In the genomic region with DNA sequence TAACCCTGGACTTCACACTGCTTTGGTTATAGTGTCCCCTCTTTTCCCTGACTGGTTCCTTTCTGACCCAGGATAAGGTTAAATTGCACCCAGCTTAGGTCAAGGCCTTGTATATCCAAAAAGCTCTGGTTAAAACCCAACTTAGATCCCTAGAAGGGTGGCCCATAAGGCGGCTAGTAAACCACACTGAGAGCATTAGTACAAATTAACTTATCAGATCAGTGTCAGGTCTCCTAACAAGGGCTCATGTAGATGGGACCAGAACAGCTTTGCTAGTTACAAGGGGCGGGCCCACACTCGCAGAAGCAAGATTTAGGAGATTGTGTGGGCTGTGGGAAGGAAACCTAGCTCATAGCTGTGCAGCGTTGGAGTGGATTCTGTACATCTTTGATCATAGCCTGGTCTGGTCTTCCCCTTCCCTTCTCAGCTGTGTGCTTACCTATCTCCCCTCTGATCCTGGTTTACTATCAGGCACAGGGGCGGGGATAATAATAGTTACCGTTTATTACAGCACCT, we compare ENCODE assay signal across 21 mouse cellular contexts. TPM values are rescaled to one million over a fixed set of nuclear protein-coding genes. Genes with fewer than 3 reads are reported as not detected.
DNase-seq lines count a peak whose midpoint lies in the region; ATAC-seq lines count a peak whose summit lies in the region.
"Had no signal": no experiment of that assay in that cellular context is flagged by ENCODE, and none has a peak within 500 bp of the region (broad histone marks: within the 10 kb centered on the region; RNA-seq: fewer than 3 reads in every experiment).

No protein-coding gene starts in this region.

- H3K27ac ChIP-seq in heart, embryonic 15.5 days: peak overlapping the region; percentile 63
- H3K27ac ChIP-seq: embryonic facial prominence, embryonic 13.5 days; hindbrain, embryonic 10.5 days; macrophage had no signal

- no peaks in the 10 kb centered on the region for H3K9me3 ChIP-seq in heart, embryonic 15.5 days (replicated peaks)
- no peaks in the 10 kb centered on the region for H3K9me3 ChIP-seq in megakaryocyte, embryonic 14.5 days
- H3K9me3 ChIP-seq: embryonic facial prominence, embryonic 13.5 days; hindbrain, embryonic 10.5 days had no signal

- no peaks in the 10 kb centered on the region for H3K36me3 ChIP-seq in heart, embryonic 15.5 days
- no peaks in the 10 kb centered on the region for H3K36me3 ChIP-seq in megakaryocyte, embryonic 14.5 days (replicated peaks; ENCODE audit: low read length)
- H3K36me3 ChIP-seq: embryonic facial prominence, embryonic 13.5 days; hindbrain, embryonic 10.5 days had no signal

- peak overlapping the region; percentile 32; the same call in 1 of the 2 replicates for H3K9ac ChIP-seq in heart, embryonic 15.5 days
- H3K9ac ChIP-seq: embryonic facial prominence, embryonic 13.5 days had no signal

- intact Hi-C loops in heart, postnatal 36 days (cut with DNase I): no loop called here

- no peak for ATAC-seq in heart, embryonic 15.5 days (replicated peaks; ENCODE audit: insufficient number of reproducible peaks, insufficient read depth, low FRiP score, low read depth)
- ATAC-seq in megakaryocyte, adult 5-6 weeks (ENCODE audit: poor library complexity, severe bottlenecking): no peak
- peak; percentile 61 for ATAC-seq in megakaryocyte-erythroid progenitor cell, adult 5-6 weeks (replicated peaks; ENCODE audit: low FRiP score, low TSS enrichment, poor library complexity, severe bottlenecking)

- WGBS in heart, embryonic 15.5 days: 66% methylated on average over 6 of the region's 6 CpGs

- H3K4me2 ChIP-seq in heart, embryonic 15.5 days: no peak overlapping the region
- H3K4me2 ChIP-seq: embryonic facial prominence, embryonic 13.5 days had no signal

- H3K4me1 ChIP-seq in heart, embryonic 15.5 days (replicated peaks): peaks cover 58% of the 10 kb centered on the region
- peaks cover 65% of the 10 kb centered on the region for H3K4me1 ChIP-seq in megakaryocyte, embryonic 14.5 days

- H3K27me3 ChIP-seq in heart, embryonic 15.5 days: no peaks in the 10 kb centered on the region
- no peaks in the 10 kb centered on the region for H3K27me3 ChIP-seq in megakaryocyte, embryonic 14.5 days (replicated peaks)
- H3K27me3 ChIP-seq: embryonic facial prominence, embryonic 13.5 days had no signal

- DNase-seq in heart, postnatal 36 days: no peak
- DNase-seq in brain, adult 2 months (ENCODE audit: low read depth, low spot score): peak; percentile 42
- no peak for DNase-seq in adipocyte (ENCODE audit: low spot score)
- DNase-seq in thymus, postnatal 10 days (ENCODE audit: low spot score in 2 of 2): no peak
- DNase-seq: adrenal gland, postnatal 10 days; cerebellum, adult 8-10 months; gastrocnemius, postnatal 25 days had no signal

- no peak overlapping the region for H3K4me3 ChIP-seq in heart, embryonic 15.5 days
- peak overlapping the region; percentile 14 for H3K4me3 ChIP-seq in megakaryocyte, embryonic 14.5 days (replicated peaks)
- H3K4me3 ChIP-seq: embryonic facial prominence, embryonic 13.5 days; hindbrain, embryonic 10.5 days had no signal

RNA-seq across cellular contexts. Expression of gene Epha1, which starts 3.5 kb away (rescaled TPM):
- polyA plus RNA-seq in heart, embryonic 15.5 days (2015; fragmentation: Nextera tagmentation; extraction: Ambion mirVana): 2.2 and 4.3 TPM in 2 replicates
- total RNA-seq in heart, postnatal 36 days (2021): under 1 TPM; 0.16 to 0.33 TPM
- polyA plus RNA-seq in megakaryocyte, embryonic 14.5 days (2012; ENCODE audit: insufficient read depth, low replicate concordance): not detected in 2 replicates
- not detected in 2 replicates for total RNA-seq in megakaryocyte, adult 5-6 weeks (2015)
- total RNA-seq in megakaryocyte, adult 5-6 weeks (2017): not detected in 2 replicates
- not detected in 2 replicates for total RNA-seq in megakaryocyte-erythroid progenitor cell, adult 5-6 weeks (2014; fragmentation: Nextera tagmentation)
- not detected in 2 replicates for total RNA-seq in megakaryocyte-erythroid progenitor cell, adult 5-6 weeks (2017)
- polyA plus RNA-seq: macrophage had no signal

RNA-seq across cellular contexts. Expression of gene Tas2r143, which starts 23.5 kb away (rescaled TPM):
- polyA plus RNA-seq in heart, embryonic 15.5 days (2015; fragmentation: Nextera tagmentation; extraction: Ambion mirVana): not detected in 2 replicates
- not detected for total RNA-seq in heart, postnatal 36 days (2021)
- polyA plus RNA-seq in megakaryocyte, embryonic 14.5 days (2012; ENCODE audit: insufficient read depth, low replicate concordance): not detected in 2 replicates
- total RNA-seq in megakaryocyte, adult 5-6 weeks (2015): 0.39 and 1.6 TPM in 2 replicates
- total RNA-seq in megakaryocyte, adult 5-6 weeks (2017): 1.5 TPM in 1 of 2 replicates, not detected in the other
- total RNA-seq in megakaryocyte-erythroid progenitor cell, adult 5-6 weeks (2014; fragmentation: Nextera tagmentation): 1.3 TPM in 1 of 2 replicates, not detected in the other
- not detected in 2 replicates for total RNA-seq in megakaryocyte-erythroid progenitor cell, adult 5-6 weeks (2017)
- total RNA-seq: gastrocnemius, postnatal 25 days; layer of hippocampus, postnatal 25 days; left cerebral cortex, postnatal 14 days; midbrain, postnatal 0 days had no signal
- polyA plus RNA-seq: embryonic facial prominence, embryonic 13.5 days; forebrain, embryonic 11.5 days; hindbrain, embryonic 10.5 days; kidney, embryonic 14.5 days; liver, embryonic 16.5 days; macrophage; midbrain, postnatal 0 days; neural tube, embryonic 11.5 days had no signal

RNA-seq across cellular contexts. Expression of gene Zyx, which starts 27.1 kb away (rescaled TPM):
- 136 and 173 TPM in 2 replicates for polyA plus RNA-seq in heart, embryonic 15.5 days (2015; fragmentation: Nextera tagmentation; extraction: Ambion mirVana)
- total RNA-seq in heart, postnatal 36 days (2021): 10 to 100 TPM; 57.9 to 62.6 TPM
- polyA plus RNA-seq in megakaryocyte, embryonic 14.5 days (2012; ENCODE audit: insufficient read depth, low replicate concordance): 8,612 and 27,789 TPM in 2 replicates
- total RNA-seq in megakaryocyte, adult 5-6 weeks (2015): 411 and 420 TPM in 2 replicates
- 117 and 131 TPM in 2 replicates for total RNA-seq in megakaryocyte, adult 5-6 weeks (2017)
- total RNA-seq in megakaryocyte-erythroid progenitor cell, adult 5-6 weeks (2014; fragmentation: Nextera tagmentation): 43.6 and 51.9 TPM in 2 replicates
- 8.7 and 15.9 TPM in 2 replicates for total RNA-seq in megakaryocyte-erythroid progenitor cell, adult 5-6 weeks (2017)

RNA-seq across cellular contexts. Expression of gene Tas2r135, which starts 28.7 kb away (rescaled TPM):
- polyA plus RNA-seq in heart, embryonic 15.5 days (2015; fragmentation: Nextera tagmentation; extraction: Ambion mirVana): not detected in 2 replicates
- under 1 TPM in 1 of 2 experiments, not detected in 1; 0.24 TPM for total RNA-seq in heart, postnatal 36 days (2021)
- not detected in 2 replicates for polyA plus RNA-seq in megakaryocyte, embryonic 14.5 days (2012; ENCODE audit: insufficient read depth, low replicate concordance)
- total RNA-seq in megakaryocyte, adult 5-6 weeks (2015): 0.25 and 0.59 TPM in 2 replicates
- total RNA-seq in megakaryocyte, adult 5-6 weeks (2017): not detected in 2 replicates
- not detected in 2 replicates for total RNA-seq in megakaryocyte-erythroid progenitor cell, adult 5-6 weeks (2014; fragmentation: Nextera tagmentation)
- not detected in 2 replicates for total RNA-seq in megakaryocyte-erythroid progenitor cell, adult 5-6 weeks (2017)
- total RNA-seq: gastrocnemius, postnatal 25 days; layer of hippocampus, postnatal 25 days; left cerebral cortex, postnatal 14 days; midbrain, postnatal 0 days had no signal
- polyA plus RNA-seq: embryonic facial prominence, embryonic 13.5 days; forebrain, embryonic 11.5 days; hindbrain, embryonic 10.5 days; kidney, embryonic 14.5 days; liver, embryonic 16.5 days; macrophage; midbrain, postnatal 0 days; neural tube, embryonic 11.5 days had no signal

RNA-seq across cellular contexts. Expression of gene Fam131b, which starts 52.1 kb away (rescaled TPM):
- polyA plus RNA-seq in heart, embryonic 15.5 days (2015; fragmentation: Nextera tagmentation; extraction: Ambion mirVana): 0.10 and 0.24 TPM in 2 replicates
- under 1 TPM; 0.54 to 0.89 TPM for total RNA-seq in heart, postnatal 36 days (2021)
- polyA plus RNA-seq in megakaryocyte, embryonic 14.5 days (2012; ENCODE audit: insufficient read depth, low replicate concordance): 0.41 TPM in 1 of 2 replicates, not detected in the other
- not detected in 2 replicates for total RNA-seq in megakaryocyte, adult 5-6 weeks (2015)
- not detected in 2 replicates for total RNA-seq in megakaryocyte, adult 5-6 weeks (2017)
- total RNA-seq in megakaryocyte-erythroid progenitor cell, adult 5-6 weeks (2014; fragmentation: Nextera tagmentation): not detected in 2 replicates
- not detected in 2 replicates for total RNA-seq in megakaryocyte-erythroid progenitor cell, adult 5-6 weeks (2017)
- polyA plus RNA-seq: liver, embryonic 16.5 days; macrophage had no signal
